Mouse (Mus musculus) cortical plate, adult 2 months (tissue): ENCODE data around the gene Timp3.

Experiments used
- CTCF ChIP-seq: fragments of 200-500 bp; IDR thresholded peaks from 2 replicates; pipeline ENCODE4 v1.5.1; 2011; ENCODE audit warnings: mild to moderate bottlenecking, control low read depth, low read length; ENCODE audit not compliant: insufficient read depth; ENCODE audit errors: extremely low read depth
- POLR2A ChIP-seq: fragments of 200-500 bp; IDR thresholded peaks from 2 replicates; pipeline ENCODE4 v1.6.1; 2011; ENCODE audit warnings: mild to moderate bottlenecking, low read length, control low read depth; ENCODE audit not compliant: insufficient read depth; ENCODE audit errors: extremely low read depth

GRCm38 (mm10) chr10:86329241-86329882 lies 29.2 kb downstream of the Timp3 start:
- TF ChIP-seq POLR2A (no peak), CTCF (no peak)
